Mouse (Mus musculus) limb, embryonic 10.5 days (tissue): ENCODE data around the gene Gm20403. TPM values are rescaled to one million over a fixed set of nuclear protein-coding genes. Genes with fewer than 3 reads are reported as not detected.
"Not testable (repeated sequence)": the region's sequence is repeated elsewhere in the genome, so short reads cannot be mapped to it uniquely, and the experiment has no call there.

Source experiments
- DNase-seq: peaks from one replicate; pipeline ENCODE4 v3.0.0-alpha.2; 2017; ENCODE audit warnings: low spot score
- H3K27ac ChIP-seq: fragments of 300-500 bp; sonication (generic); 2 replicates; pipeline ENCODE4 v1.5.1; 2016; ENCODE audit warnings: mild to moderate bottlenecking
- H3K27me3 ChIP-seq: fragments of 300-500 bp; sonication (generic); 2 replicates; pipeline ENCODE4 v1.6.1; 2016; ENCODE audit warnings: low read depth, mild to moderate bottlenecking; ENCODE audit not compliant: poor library complexity, severe bottlenecking
- H3K36me3 ChIP-seq: fragments of 300-500 bp; sonication (generic); 2 replicates; pipeline ENCODE4 v1.6.1; 2016; ENCODE audit warnings: mild to moderate bottlenecking, moderate library complexity
- H3K4me1 ChIP-seq: fragments of 300-500 bp; sonication (generic); 2 replicates; pipeline ENCODE4 v1.6.1; 2016
- H3K4me3 ChIP-seq: fragments of 300-500 bp; sonication (generic); 2 replicates; pipeline ENCODE4 v1.5.1; 2016; ENCODE audit warnings: mild to moderate bottlenecking, moderate library complexity
- H3K9me3 ChIP-seq: fragments of 300-500 bp; sonication (generic); replicated peaks from 2 replicates; pipeline ENCODE4 v1.6.1; 2016; ENCODE audit warnings: mild to moderate bottlenecking
- WGBS: fragments of 180-500 bp; shearing (Covaris S2); methylation state at CpG from one replicate; pipeline ENCODE4 v1.1.7; 2016; 5-methylcytosine and 5-hydroxymethylcytosine counted together
- polyA plus RNA-seq: library from polyadenylated mRNA; unstranded; fragments of >200 nt; fragmentation: Nextera tagmentation; extraction: Ambion mirVana; gene quantifications from 2 replicates; pipeline ENCODE4 v1.2.1, GENCODE M21; 2016

Gene Gm20403
- polyA plus RNA-seq, 1 experiment from 2014 or later = not detected

- no peaks in the 10 kb centered on the region for H3K9me3 ChIP-seq
- H3K4me1 ChIP-seq = no peaks in the 10 kb centered on the region
- H3K27ac ChIP-seq = no peak overlapping the region
- 89% methylated on average over 5 of the region's 5 CpGs for WGBS
- H3K27me3 ChIP-seq = no peaks in the 10 kb centered on the region
- DNase-seq = no peak
- no peaks in the 10 kb centered on the region for H3K36me3 ChIP-seq
- no peak overlapping the region for H3K4me3 ChIP-seq
Measured at GRCm38 (mm10) chr12:55003843-55004242, 17.5 kb upstream of the Gm20403 start.

GRCm38 (mm10) chr12:55002532-55002931, 16.2 kb upstream of the Gm20403 start:
- not testable (repeated sequence) for DNase-seq, H3K27ac ChIP-seq, H3K4me1 ChIP-seq, H3K36me3 ChIP-seq, H3K9me3 ChIP-seq, H3K4me3 ChIP-seq, H3K27me3 ChIP-seq
- WGBS = 90% methylated on average over 7 of the region's 7 CpGs

DNA sequence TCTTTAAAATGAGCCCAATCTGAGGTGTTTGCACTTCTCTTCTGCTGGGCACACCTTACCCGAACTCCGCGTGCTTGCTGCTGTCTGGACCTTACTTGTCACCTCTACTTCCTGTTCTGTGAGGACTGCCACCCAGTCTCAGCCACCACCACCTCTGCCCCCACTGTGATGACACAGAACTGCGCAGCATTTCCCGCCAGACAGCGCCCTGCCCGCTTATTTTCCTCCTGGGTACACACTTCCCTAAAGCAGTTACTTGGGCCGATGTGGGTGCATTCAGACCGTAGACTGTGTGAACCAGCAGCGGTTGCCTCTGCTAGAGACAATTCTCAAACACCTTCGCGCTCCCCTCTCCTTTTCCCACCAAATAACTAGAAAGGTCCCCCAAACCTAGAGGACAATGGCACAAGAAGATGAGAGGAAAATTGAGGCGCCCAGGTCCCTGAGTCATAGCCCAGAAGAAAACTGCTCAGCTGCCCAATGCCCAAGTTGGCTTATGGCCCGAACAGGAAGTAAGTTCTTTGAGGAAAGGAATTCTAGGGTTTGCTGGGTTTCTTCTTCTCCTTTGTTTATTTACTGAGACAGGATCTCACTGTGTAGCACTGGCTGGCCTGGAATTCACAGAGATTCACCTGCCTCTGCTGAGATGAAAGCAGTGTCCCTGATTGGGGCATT, 12.8 kb upstream of the Gm20403 start:
- Histone ChIP-seq H3K27me3 (no peaks in the 10 kb centered on the region), H3K36me3 (no peaks in the 10 kb centered on the region), H3K4me3 (no peak overlapping the region), H3K4me1 (peaks cover 3% of the 10 kb centered on the region; the same call in 1 of the 2 replicates), H3K27ac (no peak overlapping the region), H3K9me3 (no peaks in the 10 kb centered on the region)
- DNase-seq = no peak
- WGBS = 78% methylated on average over 14 of the region's 14 CpGs

- Histone ChIP-seq H3K36me3 (no peaks in the 10 kb centered on the region), H3K4me3 (no peak overlapping the region), H3K9me3 (no peaks in the 10 kb centered on the region), H3K4me1 (peaks cover 3% of the 10 kb centered on the region; the same call in 1 of the 2 replicates), H3K27ac (no peak overlapping the region), H3K27me3 (no peaks in the 10 kb centered on the region)
- DNase-seq = no peak
- WGBS = 67% methylated on average over 5 of the region's 5 CpGs
Measured at GRCm38 (mm10) chr12:54998411-54998810, 12.1 kb upstream of the Gm20403 start.

- Histone ChIP-seq H3K4me1 (peaks cover 3% of the 10 kb centered on the region; the same call in 1 of the 2 replicates), H3K27ac (no peak overlapping the region), H3K27me3 (no peaks in the 10 kb centered on the region), H3K4me3 (no peak overlapping the region), H3K36me3 (no peaks in the 10 kb centered on the region), H3K9me3 (no peaks in the 10 kb centered on the region)
- DNase-seq = no peak
- WGBS = 88% methylated on average over 6 of the region's 6 CpGs
Measured at GRCm38 (mm10) chr12:54996979-54997474, 10.7 kb upstream of the Gm20403 start.

- H3K27me3 ChIP-seq = no peaks in the 10 kb centered on the region
- H3K4me1 ChIP-seq = peaks cover 3% of the 10 kb centered on the region; the same call in 1 of the 2 replicates
- DNase-seq = no peak
- H3K36me3 ChIP-seq = no peaks in the 10 kb centered on the region
- no peak overlapping the region for H3K4me3 ChIP-seq
- no peak overlapping the region for H3K27ac ChIP-seq
- 73% methylated on average over 3 of the region's 3 CpGs for WGBS
- H3K9me3 ChIP-seq = no peaks in the 10 kb centered on the region
Measured at GRCm38 (mm10) chr12:54995965-54996364, 9.6 kb upstream of the Gm20403 start.

DNA sequence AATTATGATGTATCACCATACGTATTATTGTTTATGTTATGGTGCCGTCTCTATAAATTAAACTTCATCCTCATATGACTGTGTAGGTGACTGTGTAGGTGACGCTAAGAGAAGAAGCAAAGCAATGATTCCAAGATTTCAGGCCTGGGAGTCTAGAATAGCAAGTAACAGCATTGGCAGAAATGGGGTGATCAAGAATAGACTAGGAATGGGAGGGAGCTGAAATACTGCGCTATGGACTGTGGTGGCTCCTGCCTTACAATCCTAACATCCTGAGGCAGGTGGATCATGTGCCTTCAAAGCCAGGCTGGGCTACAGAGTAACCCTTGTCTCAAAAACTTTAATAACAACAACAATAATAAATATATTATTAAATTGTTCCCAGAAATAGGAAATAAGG, 8.1 kb upstream of the Gm20403 start:
- no peak for DNase-seq
- WGBS = 91% methylated on average over 4 of the region's 4 CpGs
- Histone ChIP-seq H3K27ac (no peak overlapping the region), H3K27me3 (no peaks in the 10 kb centered on the region), H3K4me1 (peaks cover 3% of the 10 kb centered on the region; the same call in 1 of the 2 replicates), H3K9me3 (no peaks in the 10 kb centered on the region), H3K4me3 (no peak overlapping the region), H3K36me3 (no peaks in the 10 kb centered on the region)

DNA sequence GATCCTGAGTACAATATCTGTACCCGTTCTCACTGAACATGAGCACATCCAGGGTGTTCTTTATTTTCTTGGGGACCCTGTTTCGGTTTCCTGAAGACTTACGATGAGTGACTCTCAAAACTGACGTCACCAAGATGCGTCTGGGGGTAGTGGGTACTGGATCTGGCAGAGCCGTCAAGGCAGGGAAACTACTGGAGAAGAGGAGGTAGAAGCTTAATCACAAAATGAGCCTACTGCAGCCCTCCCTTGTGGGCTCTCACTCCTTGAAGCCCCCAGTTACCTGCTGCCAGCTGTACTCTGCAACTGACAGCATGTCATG, 7.7 kb upstream of the Gm20403 start:
- Histone ChIP-seq H3K9me3 (no peaks in the 10 kb centered on the region), H3K4me3 (no peak overlapping the region), H3K4me1 (peaks cover 3% of the 10 kb centered on the region; the same call in 1 of the 2 replicates), H3K27me3 (no peaks in the 10 kb centered on the region), H3K36me3 (no peaks in the 10 kb centered on the region), H3K27ac (no peak overlapping the region)
- WGBS = 81% methylated on average over 6 of the region's 6 CpGs
- no peak for DNase-seq

DNA sequence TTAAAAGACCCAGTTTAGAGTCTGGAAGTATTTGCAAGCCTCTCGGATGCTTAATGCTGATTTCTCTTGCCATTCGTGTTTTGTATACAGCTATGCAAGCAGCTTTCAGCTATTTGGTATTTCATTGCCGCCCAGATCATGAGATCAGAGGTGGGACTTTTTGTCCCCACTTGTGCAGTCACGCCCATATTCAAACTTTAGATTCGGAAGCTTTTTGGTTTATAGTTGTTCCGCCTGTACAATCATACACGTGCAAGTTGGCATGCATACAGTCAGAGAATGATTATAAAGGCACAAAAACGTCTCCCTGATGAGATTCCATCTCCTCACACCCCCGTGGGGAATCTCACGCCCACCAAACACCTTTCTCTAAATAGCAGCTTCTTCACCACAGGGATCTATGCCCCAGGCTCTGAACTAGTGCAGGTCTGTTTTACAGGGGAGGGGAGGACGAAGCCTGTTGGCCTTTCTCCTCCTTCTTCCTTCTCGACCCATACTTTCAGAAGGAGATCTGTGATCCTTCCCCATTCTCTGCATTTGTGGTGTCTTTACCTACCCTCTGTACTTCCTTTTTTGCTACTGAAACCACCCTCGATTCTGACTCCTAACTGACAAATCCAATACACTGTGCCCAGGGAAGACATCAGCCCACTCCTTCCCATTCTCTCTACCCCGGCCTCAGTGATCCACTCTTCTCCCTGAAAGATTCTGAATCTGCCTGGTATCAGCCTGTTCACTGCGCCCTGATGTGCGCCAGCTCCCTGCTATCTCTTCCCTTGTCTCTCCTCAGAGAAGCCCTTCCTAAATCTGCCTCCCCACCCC, 7.1 kb upstream of the Gm20403 start:
- Histone ChIP-seq H3K9me3 (no peaks in the 10 kb centered on the region), H3K27ac (no peak overlapping the region), H3K27me3 (no peaks in the 10 kb centered on the region), H3K36me3 (no peaks in the 10 kb centered on the region), H3K4me1 (peaks cover 1% of the 10 kb centered on the region; the same call in 1 of the 2 replicates), H3K4me3 (no peak overlapping the region)
- WGBS = 57% methylated on average over 16 of the region's 16 CpGs
- no peak for DNase-seq

GRCm38 (mm10) chr12:54992814-54993213, 6.5 kb upstream of the Gm20403 start:
- WGBS = 83% methylated on average over 3 of the region's 3 CpGs
- no peak for DNase-seq
- no peaks in the 10 kb centered on the region for H3K36me3 ChIP-seq

DNA sequence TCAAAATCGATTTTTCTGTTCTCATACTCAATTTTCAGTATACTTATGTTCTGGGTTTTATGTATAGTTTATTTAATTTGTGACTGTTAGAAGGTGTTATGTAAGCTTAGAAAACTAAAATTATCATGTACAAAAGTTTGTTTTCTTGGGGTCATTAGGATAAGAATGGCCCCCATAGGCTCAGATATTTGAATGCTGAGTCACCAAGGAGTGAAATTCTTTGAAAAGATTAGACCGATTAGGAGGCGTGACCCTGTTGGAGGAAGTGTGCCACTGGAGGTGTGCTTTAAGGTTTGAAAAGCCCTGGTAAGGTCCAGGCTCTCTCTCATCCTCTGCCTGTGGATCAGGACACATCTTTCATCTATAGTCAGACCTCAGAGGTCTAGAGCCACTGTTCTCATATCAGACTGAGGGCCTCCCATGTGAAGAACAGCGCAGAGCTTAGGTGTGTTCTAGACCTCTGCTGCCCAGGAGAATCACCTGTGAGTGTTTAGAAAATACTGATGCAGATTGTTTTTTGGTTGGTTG, 2.1 kb upstream of the Gm20403 start:
- peaks cover 8% of the 10 kb centered on the region for H3K4me1 ChIP-seq
- no peak for DNase-seq
- H3K4me3 ChIP-seq = no peak overlapping the region
- no peaks in the 10 kb centered on the region for H3K9me3 ChIP-seq
- H3K36me3 ChIP-seq = peaks cover 1% of the 10 kb centered on the region; the same call in 1 of the 2 replicates
- no peak overlapping the region for H3K27ac ChIP-seq
- 79% methylated on average over 4 of the region's 4 CpGs for WGBS
- H3K27me3 ChIP-seq = no peaks in the 10 kb centered on the region

More at GRCm38 (mm10) chr12:54992814-54993213, 6.5 kb upstream of the Gm20403 start:
- Histone ChIP-seq H3K27me3 (no peaks in the 10 kb centered on the region), H3K9me3 (no peaks in the 10 kb centered on the region), H3K4me3 (no peak overlapping the region), H3K27ac (no peak overlapping the region), H3K4me1 (no peaks in the 10 kb centered on the region)

- H3K4me1 ChIP-seq = peaks cover 10% of the 10 kb centered on the region
- H3K4me3 ChIP-seq = no peak overlapping the region
- H3K9me3 ChIP-seq = no peaks in the 10 kb centered on the region
- DNase-seq = no peak
- 86% methylated on average over 2 of the region's 2 CpGs for WGBS
- H3K27me3 ChIP-seq = no peaks in the 10 kb centered on the region
- H3K36me3 ChIP-seq = peaks cover 12% of the 10 kb centered on the region
- no peak overlapping the region for H3K27ac ChIP-seq
Measured at GRCm38 (mm10) chr12:54987156-54987555, 827 bp upstream of the Gm20403 start.
